Mouse (Mus musculus): ENCODE data around the gene Tap1.
"Not testable (repeated sequence)": the region's sequence is repeated elsewhere in the genome, so short reads cannot be mapped to it uniquely, and the experiment has no call there.

Gene Tap1

DNA sequence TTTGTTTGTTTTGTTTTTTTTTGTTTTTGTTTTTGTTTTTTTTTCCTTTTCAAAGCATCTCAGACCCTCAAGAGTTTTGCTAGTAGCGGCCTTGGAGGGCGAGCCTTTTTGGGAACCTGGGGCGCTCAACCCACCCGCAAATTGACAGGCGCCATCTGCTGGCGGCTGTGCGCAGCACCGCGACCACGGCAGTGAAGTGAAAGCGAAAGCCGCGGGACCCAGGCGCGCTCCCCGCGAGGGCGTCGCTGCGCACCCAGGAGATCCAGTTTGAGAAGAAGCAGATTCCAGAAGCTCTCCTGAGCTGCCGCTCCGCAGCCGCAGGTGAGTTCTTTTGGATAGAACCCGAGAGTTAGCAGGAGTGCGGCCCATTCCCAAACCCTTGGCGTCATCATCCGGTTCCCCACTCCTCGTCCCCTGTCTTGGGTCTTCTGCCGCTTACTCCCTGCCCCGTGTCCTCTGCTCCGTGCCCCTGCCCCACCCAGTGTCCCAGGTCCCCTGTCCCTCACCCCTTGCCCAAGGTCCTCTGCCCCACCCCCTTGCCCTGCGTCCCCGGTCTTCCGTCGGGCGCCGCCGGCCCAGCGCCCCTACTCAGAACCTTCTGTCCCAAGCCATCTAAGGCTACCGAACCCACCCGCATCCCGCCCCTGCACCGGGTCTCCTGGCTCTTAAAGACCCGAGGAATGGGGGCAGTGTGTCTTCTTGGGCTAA lies 17.1 kb downstream of the Tap1 start:
- DNase-seq: peak; percentile 94

DNA sequence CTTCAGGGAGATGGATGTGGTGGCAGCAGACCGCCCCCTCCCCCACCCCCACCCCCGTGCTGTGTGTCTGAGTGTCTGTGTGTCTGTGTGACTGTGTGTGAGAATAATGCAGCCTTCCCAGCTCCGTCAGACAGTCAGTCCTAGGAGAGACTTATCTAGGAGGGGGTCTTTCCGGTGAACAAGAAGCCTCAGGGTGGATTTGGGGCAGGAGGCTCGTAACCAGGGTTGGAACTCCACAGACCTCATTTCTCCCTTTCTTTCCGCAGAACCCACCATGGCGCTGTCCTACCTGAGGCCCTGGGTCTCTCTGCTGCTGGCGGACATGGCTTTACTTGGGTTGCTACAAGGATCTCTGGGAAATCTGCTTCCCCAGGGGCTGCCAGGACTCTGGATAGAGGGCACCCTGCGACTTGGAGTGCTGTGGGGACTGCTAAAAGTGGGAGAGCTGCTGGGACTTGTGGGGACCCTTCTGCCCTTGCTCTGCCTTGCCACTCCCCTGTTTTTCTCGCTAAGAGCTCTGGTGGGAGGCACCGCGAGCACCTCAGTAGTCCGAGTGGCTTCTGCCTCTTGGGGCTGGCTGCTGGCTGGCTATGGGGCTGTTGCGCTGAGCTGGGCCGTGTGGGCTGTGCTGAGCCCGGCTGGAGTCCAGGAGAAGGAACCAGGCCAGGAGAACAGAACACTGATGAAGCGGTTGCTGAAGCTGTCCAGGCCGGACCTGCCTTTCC lies 17.8 kb downstream of the Tap1 start:
- DNase-seq: peak in 1 of 2 experiments; percentile 47

DNA sequence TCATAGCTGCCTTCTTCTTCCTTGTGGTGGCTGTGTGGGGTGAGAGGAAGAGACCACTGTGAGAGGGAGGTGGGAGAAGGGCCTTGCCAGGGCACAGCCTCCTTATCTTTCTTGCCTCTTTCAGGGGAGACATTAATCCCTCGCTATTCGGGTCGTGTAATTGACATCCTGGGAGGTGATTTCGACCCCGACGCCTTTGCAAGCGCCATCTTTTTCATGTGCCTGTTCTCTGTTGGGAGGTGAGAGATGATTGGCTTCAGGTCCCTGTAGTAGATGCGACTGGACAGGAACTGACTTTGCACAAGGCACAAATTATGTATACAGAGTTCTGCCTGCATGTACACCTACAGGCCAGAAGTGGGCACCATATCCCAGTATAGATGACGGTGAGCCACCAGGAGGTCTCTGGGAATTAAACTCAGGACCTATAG lies 18.4 kb downstream of the Tap1 start:
- peak in 1 of 2 experiments; percentile 47 for DNase-seq

DNA sequence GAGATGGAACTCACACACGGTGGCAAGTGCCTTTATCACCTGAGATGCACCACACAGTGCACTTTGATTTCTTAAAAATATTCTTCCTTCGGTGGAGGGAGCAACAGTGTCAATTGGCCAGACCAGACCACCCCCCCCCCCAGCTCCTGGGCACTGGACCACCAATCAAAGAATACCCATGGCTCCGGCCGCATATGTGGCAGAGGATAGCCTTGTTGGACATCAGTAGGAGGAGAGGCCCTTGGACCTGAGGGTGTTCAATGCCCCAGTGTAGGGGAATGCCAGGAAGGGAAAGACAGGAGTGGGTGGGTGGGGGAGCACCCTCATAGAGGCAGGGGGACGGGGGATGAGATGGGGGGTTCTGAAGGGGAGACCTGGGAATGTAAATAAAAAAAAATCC lies 19.4 kb downstream of the Tap1 start:
- DNase-seq: no peak

DNA sequence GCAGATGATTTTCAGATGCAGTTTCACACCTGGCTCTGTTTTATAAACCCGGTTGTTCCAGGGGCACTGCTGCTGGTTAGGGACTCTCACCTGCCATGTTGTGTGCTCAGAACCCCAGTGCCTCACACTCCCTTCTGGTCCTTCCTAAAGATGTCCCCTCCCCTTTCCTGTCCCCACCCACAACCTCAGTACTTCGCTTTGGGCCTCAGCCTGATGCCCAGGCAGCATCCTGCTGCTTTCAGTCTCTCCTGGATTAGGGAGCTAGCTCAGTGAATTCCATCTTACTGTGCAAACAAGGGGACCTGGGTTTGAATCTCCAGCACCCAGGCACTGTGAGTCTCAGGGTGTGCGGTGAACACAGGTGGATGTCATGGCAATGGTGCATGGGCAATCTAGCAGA lies 20.1 kb downstream of the Tap1 start:
- no peak for DNase-seq

DNA sequence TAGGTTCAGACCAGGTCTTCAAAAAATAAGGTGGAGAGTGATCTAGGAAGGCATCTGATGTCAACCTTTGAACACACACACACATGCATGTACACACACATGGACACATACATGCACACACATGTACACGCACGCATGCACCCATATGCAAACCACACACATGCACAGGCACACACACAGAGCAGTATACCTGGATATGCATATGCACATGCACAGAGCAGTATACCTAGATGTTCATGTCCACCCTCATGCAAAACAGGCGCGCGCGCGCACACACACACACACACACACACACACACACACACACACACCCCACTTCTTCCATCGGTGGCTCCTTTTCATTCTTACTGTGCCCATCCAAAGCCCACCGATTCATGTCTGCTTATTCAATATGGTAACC lies 20.5 kb downstream of the Tap1 start:
- DNase-seq: no peak

DNA sequence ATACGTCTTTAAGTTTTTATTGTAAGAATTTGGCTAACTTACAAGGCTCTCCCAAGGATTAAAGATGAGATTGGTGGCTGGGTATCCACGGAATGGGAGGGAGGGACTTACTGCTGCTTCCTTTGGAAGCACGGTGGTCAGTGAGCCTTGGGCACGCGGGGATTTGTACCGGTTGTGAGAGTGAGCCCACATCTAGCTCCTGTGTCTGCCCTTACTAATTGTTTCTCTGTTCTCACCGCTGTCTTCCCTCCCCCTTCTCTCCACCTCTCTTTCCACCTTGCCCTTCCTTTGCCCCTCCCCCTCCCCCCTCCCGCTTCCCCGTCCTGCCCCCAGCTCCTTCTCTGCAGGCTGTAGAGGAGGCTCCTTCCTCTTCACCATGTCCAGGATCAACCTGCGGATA lies 21.1 kb downstream of the Tap1 start:
- no peak for DNase-seq

DNA sequence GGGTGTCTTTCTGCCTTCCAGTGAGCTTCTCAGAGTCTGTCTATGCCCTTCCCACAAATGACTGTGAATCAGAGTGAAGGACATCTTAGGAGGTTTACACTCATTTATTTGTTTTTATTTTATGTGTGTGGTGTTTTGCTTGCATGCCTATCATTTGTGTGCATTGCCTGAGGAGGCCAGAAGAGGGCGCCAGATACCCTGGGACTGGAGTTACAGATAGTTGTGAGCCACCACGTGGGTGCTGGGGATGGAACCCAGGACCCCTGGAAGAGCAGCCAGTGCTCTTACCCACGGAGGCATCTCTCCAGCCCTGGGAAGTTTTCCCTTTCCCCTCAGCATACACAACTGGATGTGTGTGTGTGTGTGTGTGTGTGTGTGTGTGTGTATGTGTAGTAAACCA lies 22.3 kb downstream of the Tap1 start:
- DNase-seq: no peak

DNA sequence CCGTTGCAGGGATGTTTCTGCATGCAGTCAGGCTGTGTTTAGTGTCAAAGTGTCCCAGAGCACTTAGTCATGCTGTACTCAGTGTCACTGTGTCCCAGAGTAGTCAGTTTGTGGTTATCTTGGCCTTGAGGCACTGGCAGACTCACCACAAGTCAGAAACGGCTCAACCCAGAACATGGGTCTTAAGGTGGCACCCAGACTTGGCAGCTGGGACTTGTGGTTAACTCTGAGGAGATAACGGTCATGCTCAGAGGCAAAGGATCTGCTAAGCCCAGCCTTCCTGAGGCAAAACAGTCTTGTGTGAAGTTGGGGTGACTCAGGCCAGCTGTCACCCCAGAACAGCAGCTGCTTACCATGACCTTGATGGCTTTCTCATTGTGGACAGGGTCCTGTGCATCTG lies 23.2 kb downstream of the Tap1 start:
- DNase-seq: no peak

DNA sequence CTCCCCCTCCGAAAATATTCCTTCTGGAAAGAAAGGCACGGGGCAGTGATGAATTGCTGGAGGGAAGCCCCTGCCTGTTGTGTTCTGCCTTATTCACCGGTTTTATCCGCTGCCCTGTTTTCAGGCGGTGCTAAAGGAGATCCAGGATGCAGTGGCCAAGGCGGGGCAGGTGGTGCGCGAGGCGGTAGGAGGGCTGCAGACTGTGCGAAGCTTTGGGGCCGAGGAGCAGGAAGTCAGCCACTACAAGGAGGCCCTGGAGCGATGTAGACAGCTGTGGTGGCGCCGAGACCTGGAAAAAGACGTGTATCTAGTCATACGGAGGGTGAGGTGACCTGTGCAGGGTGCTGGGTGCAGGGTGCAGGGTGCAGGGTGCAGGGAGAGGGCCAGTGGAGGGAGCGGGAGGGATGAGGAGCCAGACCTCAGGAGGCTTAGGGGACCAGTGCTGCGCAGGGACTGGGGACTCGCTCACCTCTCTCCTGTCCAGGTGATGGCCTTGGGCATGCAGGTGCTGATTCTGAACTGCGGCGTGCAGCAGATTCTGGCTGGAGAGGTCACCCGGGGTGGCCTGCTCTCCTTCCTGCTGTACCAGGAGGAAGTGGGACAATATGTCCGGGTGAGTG lies 24.5 kb downstream of the Tap1 start:
- DNase-seq: no peak

DNA sequence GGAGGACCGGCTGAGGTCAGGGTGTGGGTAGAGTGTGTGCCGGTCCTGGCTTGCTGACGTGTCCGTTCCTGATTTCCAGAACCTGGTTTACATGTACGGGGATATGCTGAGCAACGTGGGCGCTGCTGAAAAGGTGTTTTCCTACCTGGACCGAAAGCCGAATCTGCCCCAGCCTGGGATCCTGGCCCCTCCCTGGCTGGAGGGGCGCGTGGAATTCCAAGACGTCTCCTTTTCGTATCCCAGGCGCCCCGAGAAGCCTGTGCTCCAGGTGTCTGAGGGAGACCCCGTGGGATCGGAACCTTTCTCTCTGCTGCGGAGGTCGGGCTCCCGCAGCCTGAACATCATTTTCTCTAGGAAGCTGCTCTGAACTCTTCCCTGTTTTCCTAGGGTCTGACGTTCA lies 26.6 kb downstream of the Tap1 start:
- no peak for DNase-seq

DNA sequence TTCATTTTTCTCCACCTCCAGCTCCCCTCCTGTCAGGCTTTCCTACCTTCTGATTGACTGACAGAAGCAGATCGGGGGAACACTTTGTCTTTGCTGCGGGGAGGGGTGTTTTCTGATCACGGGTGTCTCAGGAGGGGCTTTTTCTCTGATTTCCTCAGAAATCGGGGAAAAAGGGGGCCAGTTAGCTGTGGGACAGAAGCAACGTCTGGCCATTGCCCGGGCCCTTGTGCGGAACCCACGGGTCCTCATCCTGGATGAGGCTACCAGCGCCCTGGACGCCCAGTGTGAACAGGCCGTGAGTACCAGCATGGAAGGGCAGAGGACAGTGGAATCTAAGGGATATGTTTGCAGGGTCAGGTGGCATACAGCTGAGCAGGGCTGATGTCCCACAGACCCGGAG lies 27.8 kb downstream of the Tap1 start:
- DNase-seq: no peak

DNA sequence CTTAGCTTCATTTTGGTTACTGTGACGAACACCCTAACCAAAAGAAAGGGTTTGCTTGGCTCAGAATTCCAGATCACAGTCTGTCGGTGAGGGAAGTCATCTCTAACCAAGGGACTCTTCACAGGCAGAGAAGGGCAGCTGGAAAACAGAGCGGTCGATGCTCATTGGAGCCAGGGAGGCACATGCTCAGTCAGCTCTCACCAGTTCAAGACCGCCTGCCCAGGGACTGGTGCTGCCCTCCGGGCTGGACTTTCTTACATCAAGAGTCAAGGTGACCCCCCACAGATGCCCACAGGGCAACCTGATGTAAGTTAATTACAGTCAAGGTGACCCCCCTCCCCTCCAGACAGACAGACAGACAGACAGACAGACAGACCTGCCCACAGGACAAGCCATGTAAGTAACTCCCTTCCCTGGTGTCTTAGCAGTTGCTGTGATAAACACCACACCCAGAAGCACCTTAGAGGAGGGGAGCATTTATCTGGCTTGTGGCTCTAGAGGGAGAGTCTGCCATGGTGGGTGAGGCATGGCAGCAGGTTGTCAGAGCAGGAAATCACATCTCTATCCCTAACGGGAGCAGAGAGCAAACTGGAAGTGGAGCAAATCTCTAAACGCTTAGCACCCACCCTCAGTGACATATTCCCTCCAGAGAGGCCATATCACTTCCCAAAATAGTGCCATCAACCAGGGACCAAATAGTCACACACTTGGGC lies 30.0 kb downstream of the Tap1 start:
- DNase-seq: no peak

DNA sequence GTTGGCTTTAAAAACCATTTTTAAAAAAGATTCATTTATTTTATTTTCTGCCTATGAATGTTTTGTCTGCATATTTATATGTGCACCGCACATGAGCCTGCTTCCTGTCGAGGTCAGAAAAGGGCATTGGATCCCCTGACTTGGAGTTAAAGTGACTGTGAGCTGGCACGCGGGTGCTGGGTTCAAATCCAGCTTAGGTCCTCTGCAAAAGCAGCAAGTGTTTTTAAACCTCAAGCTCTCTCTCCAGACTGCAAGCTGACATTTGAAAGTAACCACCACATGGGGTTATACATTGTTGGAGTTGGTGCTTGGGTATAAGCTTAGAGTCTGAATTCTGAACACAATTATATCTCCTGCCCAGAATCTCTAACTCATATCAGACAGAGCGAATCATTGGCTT lies 30.6 kb downstream of the Tap1 start:
- DNase-seq: no peak

DNA sequence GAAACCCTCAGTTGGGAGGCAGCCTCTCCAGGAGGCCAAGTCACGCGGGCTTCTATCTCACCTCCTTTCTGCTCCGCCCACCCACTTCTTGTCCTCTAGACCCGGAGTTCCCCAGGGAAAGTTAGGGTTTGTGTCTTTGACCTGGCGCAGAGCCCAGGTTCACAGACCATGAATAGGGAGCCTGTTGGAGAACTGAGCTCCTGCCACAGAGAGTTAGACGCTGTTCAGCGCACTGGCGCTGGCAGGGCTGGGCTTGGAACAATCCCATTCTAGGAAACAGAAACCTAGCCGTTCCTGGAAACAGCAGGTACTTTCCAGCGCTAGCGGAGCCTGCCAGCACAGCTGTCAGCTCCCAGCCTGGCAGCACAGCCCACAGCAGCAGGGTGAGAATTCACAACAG lies 31.3 kb downstream of the Tap1 start:
- DNase-seq: peak; percentile 40 to 60

DNA sequence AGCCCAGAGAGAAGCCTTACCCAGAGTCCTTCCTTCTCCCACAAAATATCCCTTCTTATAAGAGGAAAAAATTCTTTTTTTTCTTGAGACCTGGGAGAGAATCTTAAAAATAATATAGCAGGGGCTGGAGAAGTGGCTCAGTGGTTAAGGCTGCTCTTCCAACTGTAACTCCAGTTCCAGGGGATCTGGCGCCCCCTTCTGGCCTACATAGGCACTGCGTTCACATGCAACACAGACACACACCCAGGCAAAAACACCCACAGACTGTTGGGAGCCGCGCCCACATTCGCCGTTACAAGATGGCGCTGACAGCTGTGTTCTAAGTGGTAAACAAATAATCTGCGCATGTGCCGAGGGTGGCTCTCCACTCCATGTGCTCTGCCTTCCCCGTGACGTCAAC lies 31.7 kb downstream of the Tap1 start:
- peak; percentile 76 to 78 for DNase-seq

DNA sequence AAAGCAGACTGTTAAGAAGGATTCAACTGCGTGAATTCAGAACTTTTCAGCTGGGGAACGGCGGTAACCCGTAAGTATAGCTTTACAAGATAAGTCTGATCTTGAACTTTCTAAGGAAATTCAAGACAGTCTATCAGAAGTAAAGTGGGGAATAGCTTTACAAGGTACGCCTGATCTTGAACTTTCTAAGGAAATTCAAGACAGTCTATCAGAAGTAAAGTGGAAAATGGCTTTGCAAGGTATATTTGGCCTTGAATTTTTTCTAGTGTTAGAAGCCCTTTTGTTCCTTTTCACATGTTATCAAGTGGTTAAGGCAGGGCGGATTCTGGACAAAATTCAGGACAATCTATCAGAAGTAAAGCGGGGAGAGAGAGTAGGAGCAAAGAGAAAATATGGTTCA lies 32.4 kb downstream of the Tap1 start:
- DNase-seq: not testable (repeated sequence)

DNA sequence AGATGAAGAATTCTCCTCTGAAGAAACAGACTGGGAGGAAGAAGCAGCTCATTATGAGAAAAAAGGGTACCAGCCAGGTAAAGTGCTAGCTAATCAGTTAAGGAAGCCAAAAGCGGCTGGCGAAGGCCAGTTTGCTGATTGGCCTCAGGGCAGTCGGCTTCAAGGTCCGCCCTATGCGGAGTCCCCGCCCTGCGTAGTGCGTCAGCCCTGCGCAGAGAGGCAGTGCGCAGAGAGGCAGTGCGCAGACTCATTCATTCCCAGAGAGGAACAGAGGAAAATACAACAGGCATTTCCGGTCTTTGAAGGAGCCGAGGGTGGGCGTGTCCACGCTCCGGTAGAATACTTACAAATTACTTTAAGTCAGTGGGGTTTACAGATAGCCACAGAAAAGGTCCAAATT lies 33.0 kb downstream of the Tap1 start:
- not testable (repeated sequence) for DNase-seq

DNA sequence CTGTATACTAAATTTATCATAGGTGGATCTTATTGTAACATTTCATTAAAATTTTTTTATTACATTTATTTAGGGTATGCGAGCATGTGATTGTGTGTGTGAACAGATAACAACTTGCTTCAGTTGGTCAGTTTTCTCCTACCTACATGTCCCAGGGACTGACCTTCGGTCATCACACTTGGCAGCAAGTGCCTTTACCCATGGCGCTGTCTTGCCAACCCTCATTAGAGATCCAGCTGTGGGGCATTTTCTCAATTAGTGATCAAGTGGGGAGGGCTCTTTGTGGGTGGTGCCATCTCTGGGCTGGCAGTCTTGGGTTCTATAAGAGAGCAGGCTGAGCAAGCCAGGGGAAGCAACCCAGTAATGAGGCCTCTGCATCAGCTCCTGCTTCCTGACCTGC lies 37.5 kb downstream of the Tap1 start:
- no peak for DNase-seq

DNA sequence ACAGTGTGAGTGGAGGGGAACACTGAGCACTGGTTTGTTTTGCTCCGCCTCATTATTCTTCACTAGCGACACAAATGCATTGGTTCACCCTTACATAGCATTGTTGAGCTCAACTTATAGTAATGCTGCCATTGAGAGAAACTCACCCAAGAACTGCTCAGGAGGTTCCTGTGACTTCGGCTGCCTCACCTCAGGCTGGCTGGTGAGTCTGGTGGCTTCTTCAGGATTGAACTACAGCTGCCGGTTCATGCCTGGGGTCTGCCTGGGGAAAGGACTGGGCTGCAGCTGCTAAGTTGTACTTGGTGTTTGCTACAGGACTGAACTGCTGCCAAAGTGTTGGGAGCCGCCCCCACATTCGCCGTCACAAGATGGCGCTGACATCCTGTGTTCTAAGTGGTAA lies 38.1 kb downstream of the Tap1 start:
- no peak for DNase-seq

DNA sequence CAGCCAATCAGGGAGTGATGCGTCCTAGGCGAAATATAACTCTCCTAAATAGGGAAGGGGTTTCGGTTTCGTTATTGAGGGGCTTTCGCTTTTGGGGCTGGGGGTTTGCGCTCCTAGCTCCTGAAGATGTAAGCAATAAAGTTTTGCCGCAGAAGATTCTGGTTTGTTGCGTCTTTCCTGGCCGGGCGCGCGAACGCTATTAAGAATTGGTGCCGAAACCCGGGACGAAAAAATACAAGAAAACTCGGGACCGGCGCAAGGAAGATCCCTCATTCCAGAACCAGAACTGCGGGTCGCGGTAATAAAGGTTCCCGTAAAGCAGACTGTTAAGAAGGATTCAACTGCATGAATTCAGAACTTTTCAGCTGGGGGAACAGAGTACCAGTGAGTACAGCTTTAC lies 38.6 kb downstream of the Tap1 start:
- DNase-seq: not testable (repeated sequence)

DNA sequence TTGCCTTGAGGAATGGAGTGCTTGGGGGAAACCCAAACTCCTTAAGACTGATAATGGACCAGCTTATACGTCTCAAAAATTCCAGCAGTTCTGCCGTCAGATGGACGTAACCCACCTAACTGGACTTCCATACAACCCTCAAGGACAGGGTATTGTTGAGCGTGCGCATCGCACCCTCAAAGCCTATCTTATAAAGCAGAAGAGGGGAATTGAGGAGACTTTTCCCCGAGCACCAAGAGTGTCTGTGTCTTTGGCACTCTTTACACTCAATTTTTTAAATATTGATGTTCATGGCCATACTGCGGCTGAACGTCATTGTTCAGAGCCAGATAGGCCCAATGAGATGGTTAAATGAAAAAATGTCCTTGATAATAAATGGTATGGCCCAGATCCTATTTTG lies 43.6 kb downstream of the Tap1 start:
- DNase-seq: not testable (repeated sequence)

DNA sequence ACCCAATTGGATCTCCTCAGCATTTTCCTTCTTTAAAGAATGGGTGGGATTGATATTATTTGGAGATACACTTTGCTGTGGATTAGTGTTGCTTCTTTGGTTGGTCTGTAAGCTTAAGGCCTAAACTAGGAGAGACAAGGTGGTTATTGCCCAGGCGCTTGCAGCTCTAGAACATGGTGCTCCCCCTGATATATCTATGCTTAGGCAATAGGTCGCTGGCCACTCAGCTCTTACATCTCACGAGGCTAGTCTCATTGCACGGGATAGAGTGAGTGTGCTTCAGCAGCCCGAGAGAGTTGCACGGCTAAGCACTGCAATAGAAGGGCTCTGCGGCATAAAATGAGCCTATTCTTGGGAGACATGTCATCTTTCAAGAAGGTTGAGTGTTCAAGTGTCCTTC lies 44.7 kb downstream of the Tap1 start:
- not testable (repeated sequence) for DNase-seq

DNA sequence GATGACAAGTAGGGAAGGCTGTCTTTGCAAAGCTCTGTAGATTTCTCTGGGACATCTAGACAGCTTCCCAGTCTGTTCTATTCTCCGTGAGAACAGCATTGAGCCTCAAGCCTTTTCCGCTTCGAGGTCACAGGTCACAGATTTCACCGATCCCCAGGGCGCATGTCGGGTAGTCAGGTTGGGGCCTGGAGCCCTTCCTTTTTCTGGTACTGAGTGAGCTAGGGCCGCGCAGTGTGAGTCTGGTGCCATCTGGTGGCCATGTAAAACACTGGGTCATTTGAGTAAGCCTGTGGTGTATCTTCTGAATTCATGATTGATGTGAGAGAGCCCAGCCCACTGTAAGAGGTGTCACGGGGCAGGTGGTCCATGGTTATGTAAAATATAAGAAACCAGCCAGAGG lies 47.6 kb downstream of the Tap1 start:
- DNase-seq: peak; percentile 81 to 86
